Mouse (Mus musculus) stomach, postnatal 0 days (tissue): Measurements from ENCODE around the gene Jak1.

Experiments used
- CTCF ChIP-seq: IDR thresholded peaks from 2 replicates; pipeline ENCODE4 v1.5.1; 2016; ENCODE audit warnings: antibody characterized with exemption, low read depth, mild to moderate bottlenecking, moderate library complexity
- EP300 ChIP-seq: optimal IDR thresholded peaks from 2 replicates; pipeline ENCODE3; 2016; ENCODE audit warnings: antibody characterized with exemption

GRCm38 (mm10) chr4:101298311-101298990 is 33.4 kb upstream of the Jak1 start:
- TF ChIP-seq CTCF (no peak), EP300 (no peak)
